Mouse (Mus musculus) testis, adult 2 months (tissue): ENCODE results near the gene Plbd2.

Source experiments
- CTCF ChIP-seq: fragments of 200-500 bp; IDR thresholded peaks from 2 replicates; pipeline ENCODE4 v1.5.1; 2012; ENCODE audit warnings: low read depth, mild to moderate bottlenecking, inconsistent platforms, low read length, moderate library complexity; ENCODE audit not compliant: control insufficient read depth, insufficient read depth, insufficient replicate concordance
- POLR2A ChIP-seq: fragments of 200-500 bp; IDR thresholded peaks from 2 replicates; pipeline ENCODE4 v1.6.1; 2012; ENCODE audit warnings: low read depth, mild to moderate bottlenecking, inconsistent platforms, low read length, moderate library complexity; ENCODE audit not compliant: control insufficient read depth

DNA sequence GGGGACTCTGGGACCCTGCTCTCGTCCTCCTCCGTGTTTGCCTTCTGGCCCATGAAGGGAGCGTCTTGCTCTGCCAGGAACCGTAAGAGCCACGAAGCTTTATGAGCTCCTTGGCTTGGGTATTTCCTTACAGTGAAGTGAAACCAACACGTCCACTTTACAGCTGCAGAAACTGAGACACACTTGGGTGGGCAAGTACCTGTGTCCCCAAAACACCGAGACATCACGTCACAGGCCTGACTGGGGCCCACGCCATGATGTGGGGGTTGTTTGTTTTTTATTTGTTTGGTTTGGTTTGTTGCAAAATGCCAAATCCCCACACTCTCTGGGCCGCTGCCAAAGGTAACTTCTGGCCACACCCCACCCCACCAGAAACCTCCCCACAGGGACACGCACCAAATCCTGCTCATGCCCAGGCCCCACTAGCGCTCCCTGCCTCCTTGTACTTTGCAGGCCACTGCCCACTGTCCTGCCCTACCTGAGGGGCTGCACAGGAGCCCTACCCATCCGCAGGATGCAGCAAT lies 7.7 kb downstream of the Plbd2 start:
- TF ChIP-seq CTCF (no peak), POLR2A (no peak)
